In the genomic region with DNA sequence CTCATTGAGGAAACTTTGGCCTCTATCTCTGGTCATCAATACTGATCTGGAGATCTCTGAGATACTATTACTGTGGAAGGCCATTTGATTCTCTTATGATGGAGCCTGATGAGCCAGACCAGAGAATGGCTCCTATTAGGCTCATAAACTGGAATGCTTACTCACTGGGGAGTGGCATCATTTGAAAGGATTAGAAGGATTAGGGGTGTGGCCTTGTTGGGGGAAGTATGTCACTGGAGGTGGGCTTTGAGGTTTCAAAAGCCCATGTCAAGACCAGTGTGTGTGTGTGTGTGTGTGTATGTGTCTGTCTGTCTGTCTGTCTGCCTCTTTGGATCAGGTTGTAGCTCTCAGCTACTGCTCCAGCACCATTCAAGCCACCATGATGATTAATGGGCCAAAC, we compare ENCODE assay signal across 18 mouse cellular contexts. TPM values are rescaled to one million over a fixed set of nuclear protein-coding genes. Genes with fewer than 3 reads are reported as not detected.
A peak's percentile ranks its signal among the peaks of the same experiment; 100 is the strongest.
DNase-seq lines count a peak whose midpoint lies in the region; ATAC-seq and TF ChIP-seq lines count a peak whose summit lies in the region.
"Had no signal": no experiment of that assay in that cellular context is flagged by ENCODE, and none has a peak within 500 bp of the region (broad histone marks: within the 10 kb centered on the region; RNA-seq: fewer than 3 reads in every experiment).

No protein-coding gene starts in this region.

- no peak for TF ChIP-seq CTCF in liver, postnatal 0 days (IDR thresholded peaks at IDR 0.05; ENCODE audit: low read depth)
- no peak for TF ChIP-seq CTCF in stomach, postnatal 0 days (IDR thresholded peaks at IDR 0.05; ENCODE audit: low read depth)

- no peaks in the 10 kb centered on the region for H3K36me3 ChIP-seq in kidney, embryonic 15.5 days
- H3K36me3 ChIP-seq in liver, postnatal 0 days (replicated peaks; ENCODE audit: insufficient read depth, low read length), result no peaks in the 10 kb centered on the region
- H3K36me3 ChIP-seq in liver, embryonic 12.5 days, result no peaks in the 10 kb centered on the region
- H3K36me3 ChIP-seq in stomach, postnatal 0 days (ENCODE audit: control insufficient read depth, insufficient read depth, low read length), result no peaks in the 10 kb centered on the region
- H3K36me3 ChIP-seq: hindbrain, embryonic 12.5 days; liver, embryonic 15.5 days; neural tube, embryonic 15.5 days had no signal

- TF ChIP-seq EP300 in liver, postnatal 0 days (IDR thresholded peaks at IDR 0.05; ENCODE audit: low read depth), result no peak
- TF ChIP-seq EP300 in stomach, postnatal 0 days (optimal IDR thresholded peaks at IDR 0.05), result no peak

- ATAC-seq in kidney, embryonic 15.5 days (replicated peaks; ENCODE audit: low FRiP score), result no peak
- no peak for ATAC-seq in liver, postnatal 0 days
- ATAC-seq in liver, embryonic 12.5 days, result no peak
- no peak for ATAC-seq in stomach, postnatal 0 days (ENCODE audit: low FRiP score, low TSS enrichment)
- ATAC-seq: forebrain, postnatal 0 days had no signal

- no peak for DNase-seq in kidney, postnatal 36 days
- no peak for DNase-seq in liver, postnatal 0 days
- DNase-seq in R1 (ENCODE audit: low read depth, low spot score), result peak; percentile 85
- DNase-seq in stomach, postnatal 0 days (ENCODE audit: low spot score), result no peak
- no peak for DNase-seq in spleen, postnatal 4 days (ENCODE audit: low spot score in 2 of 2)
- DNase-seq: adrenal gland, adult 2 months; cerebellum, adult 11 months; cerebellum, adult 9-11 months; forebrain, postnatal 0 days; lung, postnatal 10 days; thymus, postnatal 36 days had no signal

- H3K9ac ChIP-seq in kidney, embryonic 15.5 days, result no peak overlapping the region
- H3K9ac ChIP-seq in liver, postnatal 0 days (replicated peaks), result no peak overlapping the region
- no peak overlapping the region for H3K9ac ChIP-seq in liver, embryonic 12.5 days
- no peak overlapping the region for H3K9ac ChIP-seq in stomach, postnatal 0 days (ENCODE audit: low read length)
- H3K9ac ChIP-seq: forebrain, postnatal 0 days; hindbrain, embryonic 12.5 days; liver, embryonic 15.5 days; neural tube, embryonic 15.5 days had no signal

- H3K4me2 ChIP-seq in kidney, embryonic 15.5 days, result no peak overlapping the region
- H3K4me2 ChIP-seq in liver, postnatal 0 days (ENCODE audit: low read depth, low read length), result no peak overlapping the region
- H3K4me2 ChIP-seq in liver, embryonic 12.5 days, result no peak overlapping the region
- H3K4me2 ChIP-seq in stomach, postnatal 0 days (replicated peaks; ENCODE audit: low read depth), result no peak overlapping the region
- H3K4me2 ChIP-seq: hindbrain, embryonic 12.5 days; liver, embryonic 15.5 days; midbrain, embryonic 11.5 days; neural tube, embryonic 15.5 days had no signal

- no peak overlapping the region for H3K4me3 ChIP-seq in kidney, embryonic 15.5 days (replicated peaks)
- no peak overlapping the region for H3K4me3 ChIP-seq in liver, postnatal 0 days (ENCODE audit: low read depth, low read length)
- no peak overlapping the region for H3K4me3 ChIP-seq in liver, embryonic 12.5 days
- H3K4me3 ChIP-seq in stomach, postnatal 0 days (ENCODE audit: low read depth, low read length), result no peak overlapping the region
- H3K4me3 ChIP-seq: hindbrain, embryonic 12.5 days; layer of hippocampus, adult 2 months; liver, embryonic 15.5 days; neural tube, embryonic 15.5 days had no signal

- peaks cover 51% of the 10 kb centered on the region for H3K4me1 ChIP-seq in kidney, embryonic 15.5 days
- H3K4me1 ChIP-seq in liver, postnatal 0 days (ENCODE audit: insufficient read depth), result peaks cover 13% of the 10 kb centered on the region
- H3K4me1 ChIP-seq in liver, embryonic 12.5 days, result no peaks in the 10 kb centered on the region; the same call in none of the 2 replicates
- no peaks in the 10 kb centered on the region; the same call in 1 of the 2 replicates for H3K4me1 ChIP-seq in stomach, postnatal 0 days (replicated peaks; ENCODE audit: control insufficient read depth, insufficient read depth)
- H3K4me1 ChIP-seq: neural tube, embryonic 15.5 days had no signal

- peak overlapping the region; percentile 86 for H3K27ac ChIP-seq in kidney, embryonic 15.5 days
- peak overlapping the region; percentile 68; the same call in 1 of the 2 replicates for H3K27ac ChIP-seq in liver, postnatal 0 days (ENCODE audit: low read depth)
- no peak overlapping the region for H3K27ac ChIP-seq in liver, embryonic 12.5 days
- peak overlapping the region; percentile 82 for H3K27ac ChIP-seq in stomach, postnatal 0 days (replicated peaks)
- H3K27ac ChIP-seq: hindbrain, embryonic 12.5 days; layer of hippocampus, adult 2 months; neural tube, embryonic 15.5 days had no signal

- H3K9me3 ChIP-seq in kidney, embryonic 15.5 days (replicated peaks), result no peaks in the 10 kb centered on the region
- no peaks in the 10 kb centered on the region for H3K9me3 ChIP-seq in liver, postnatal 0 days (ENCODE audit: low read length)
- no peaks in the 10 kb centered on the region for H3K9me3 ChIP-seq in liver, embryonic 12.5 days (replicated peaks)
- no peaks in the 10 kb centered on the region for H3K9me3 ChIP-seq in stomach, postnatal 0 days (ENCODE audit: control insufficient read depth, low read length)
- H3K9me3 ChIP-seq: hindbrain, embryonic 12.5 days; liver, embryonic 15.5 days; neural tube, embryonic 15.5 days had no signal

- H3K27me3 ChIP-seq in kidney, embryonic 15.5 days, result no peaks in the 10 kb centered on the region
- no peaks in the 10 kb centered on the region for H3K27me3 ChIP-seq in liver, postnatal 0 days (ENCODE audit: insufficient read depth, low read length)
- H3K27me3 ChIP-seq in liver, embryonic 12.5 days (replicated peaks), result no peaks in the 10 kb centered on the region
- H3K27me3 ChIP-seq in stomach, postnatal 0 days (ENCODE audit: control insufficient read depth, insufficient read depth, low read length), result no peaks in the 10 kb centered on the region
- H3K27me3 ChIP-seq: hindbrain, embryonic 12.5 days; liver, embryonic 15.5 days; neural tube, embryonic 15.5 days had no signal

RNA-seq across cellular contexts. Expression of gene Cdh1, which starts 20.8 kb away (rescaled TPM):
- 80.8 and 81.7 TPM in 2 replicates for polyA plus RNA-seq in kidney, embryonic 15.5 days (2015; fragmentation: Nextera tagmentation; extraction: Ambion mirVana)
- polyA plus RNA-seq in liver, postnatal 0 days (2015; fragmentation: Nextera tagmentation; extraction: Ambion mirVana), result 25.0 and 28.8 TPM in 2 replicates
- polyA plus RNA-seq in liver, embryonic 12.5 days (2016; fragmentation: Nextera tagmentation; extraction: Ambion mirVana), result 10.7 and 11.4 TPM in 2 replicates
- 118 and 131 TPM in 2 replicates for polyA plus RNA-seq in stomach, postnatal 0 days (2015; fragmentation: Nextera tagmentation; extraction: Ambion mirVana)

RNA-seq across cellular contexts. Expression of gene Gm10073, which starts 50.7 kb away (rescaled TPM):
- 9.9 and 11.7 TPM in 2 replicates for polyA plus RNA-seq in kidney, embryonic 15.5 days (2015; fragmentation: Nextera tagmentation; extraction: Ambion mirVana)
- 7.2 and 7.3 TPM in 2 replicates for polyA plus RNA-seq in liver, postnatal 0 days (2015; fragmentation: Nextera tagmentation; extraction: Ambion mirVana)
- 4.0 and 7.1 TPM in 2 replicates for polyA plus RNA-seq in liver, embryonic 12.5 days (2016; fragmentation: Nextera tagmentation; extraction: Ambion mirVana)
- polyA plus RNA-seq in stomach, postnatal 0 days (2015; fragmentation: Nextera tagmentation; extraction: Ambion mirVana), result 13.8 and 14.2 TPM in 2 replicates

RNA-seq across cellular contexts. Expression of gene Tango6, which starts 58.9 kb away (rescaled TPM):
- polyA plus RNA-seq in kidney, embryonic 15.5 days (2015; fragmentation: Nextera tagmentation; extraction: Ambion mirVana), result 11.6 and 12.3 TPM in 2 replicates
- polyA plus RNA-seq in liver, postnatal 0 days (2015; fragmentation: Nextera tagmentation; extraction: Ambion mirVana), result 1.5 and 1.8 TPM in 2 replicates
- polyA plus RNA-seq in liver, embryonic 12.5 days (2016; fragmentation: Nextera tagmentation; extraction: Ambion mirVana), result 6.0 and 6.4 TPM in 2 replicates
- 3.0 and 3.1 TPM in 2 replicates for polyA plus RNA-seq in stomach, postnatal 0 days (2015; fragmentation: Nextera tagmentation; extraction: Ambion mirVana)
